In the genomic region with DNA sequence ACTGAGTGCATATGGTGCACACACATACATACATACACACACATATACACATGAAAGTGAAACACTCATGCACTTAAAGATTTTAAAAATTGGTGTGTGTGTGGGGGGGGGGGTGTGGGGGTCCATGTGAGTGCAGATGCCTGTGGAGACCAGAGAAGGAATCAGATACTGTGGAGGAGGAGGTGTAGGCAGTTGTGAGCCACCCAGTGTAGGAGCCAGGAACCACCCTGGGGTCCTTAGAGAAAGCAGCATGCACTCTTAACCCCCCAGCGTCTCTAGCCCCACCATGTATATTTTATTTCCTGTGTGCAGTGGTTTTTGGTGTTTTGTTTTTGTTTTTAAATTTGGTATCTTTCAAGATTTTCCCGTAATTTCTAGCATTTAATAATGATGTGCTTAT, we compare ENCODE assay signal across 26 mouse cellular contexts.
"Had no signal": no experiment of that assay in that cellular context is flagged by ENCODE, and none has a peak within 500 bp of the region (broad histone marks: within the 10 kb centered on the region; RNA-seq: fewer than 3 reads in every experiment).

No protein-coding gene starts in this region.

- H3K9me3 ChIP-seq: heart, embryonic 13.5 days; heart, embryonic 15.5 days; hindbrain, embryonic 10.5 days; hindbrain, embryonic 12.5 days; intestine, embryonic 15.5 days; limb, embryonic 10.5 days; limb, embryonic 12.5 days; liver, embryonic 13.5 days; liver, embryonic 15.5 days had no signal

- H3K9ac ChIP-seq: heart, embryonic 13.5 days; heart, embryonic 15.5 days; hindbrain, embryonic 12.5 days; hindbrain, embryonic 14.5 days; intestine, embryonic 15.5 days; limb, embryonic 12.5 days; liver, embryonic 13.5 days; liver, embryonic 15.5 days had no signal

- H3K27me3 ChIP-seq: heart, embryonic 13.5 days; heart, embryonic 15.5 days; hindbrain, embryonic 12.5 days; intestine, embryonic 15.5 days; limb, embryonic 12.5 days; liver, embryonic 13.5 days; liver, embryonic 15.5 days had no signal

- H3K27ac ChIP-seq: heart, adult 2 months; heart, embryonic 13.5 days; heart, embryonic 15.5 days; hindbrain, embryonic 10.5 days; hindbrain, embryonic 12.5 days; hindbrain, embryonic 14.5 days; intestine, embryonic 15.5 days; layer of hippocampus, adult 2 months; left cerebral cortex, adult 2 months; limb, embryonic 10.5 days; limb, embryonic 12.5 days; liver, embryonic 13.5 days; liver, embryonic 15.5 days had no signal

- ATAC-seq: hindbrain, embryonic 16.5 days; inflammation-experienced regulatory T-cells, adult 6 months; intestine, embryonic 15.5 days had no signal

- DNase-seq: gastrocnemius, postnatal 25 days; heart, adult 2 months; heart, postnatal 10 days; heart, postnatal 4 days; kidney, adult 18-20 months; kidney, adult 8-10 months; kidney, postnatal 10 days; kidney, postnatal 25 days; kidney, postnatal 4 days; liver; liver, embryonic 13.5 days had no signal

- H3K4me3 ChIP-seq: heart, adult 2 months; heart, embryonic 13.5 days; heart, embryonic 15.5 days; hindbrain, embryonic 10.5 days; hindbrain, embryonic 12.5 days; intestine, embryonic 15.5 days; layer of hippocampus, adult 2 months; left cerebral cortex, adult 2 months; limb, embryonic 10.5 days; limb, embryonic 12.5 days; liver, embryonic 13.5 days; liver, embryonic 15.5 days had no signal

- H3K4me2 ChIP-seq: heart, embryonic 11.5 days; heart, embryonic 13.5 days; heart, embryonic 15.5 days; hindbrain, embryonic 12.5 days; hindbrain, embryonic 14.5 days; intestine, embryonic 15.5 days; limb, embryonic 12.5 days; liver, embryonic 11.5 days; liver, embryonic 13.5 days; liver, embryonic 15.5 days had no signal

- H3K4me1 ChIP-seq: hindbrain, embryonic 10.5 days; hindbrain, embryonic 12.5 days; intestine, embryonic 15.5 days; limb, embryonic 10.5 days; limb, embryonic 12.5 days had no signal
